Mouse (Mus musculus) C2C12 (cell line): ENCODE measurements around the gene Cpox. TPM values are rescaled to one million over a fixed set of nuclear protein-coding genes. Genes with fewer than 3 reads are reported as not detected.
A peak's percentile ranks its signal among the peaks of the same experiment; 100 is the strongest.

Experiments
- H3K27me3 ChIP-seq: one replicate; pipeline ENCODE4 v1.6.1; 2011; ENCODE audit not compliant: control insufficient read depth, insufficient read depth, insufficient read length
- H3K36me3 ChIP-seq: one replicate; pipeline ENCODE4 v1.6.1; 2011; ENCODE audit not compliant: control insufficient read depth, insufficient read depth
- H3K4me3 ChIP-seq: one replicate; pipeline ENCODE4 v1.5.1; 2011; ENCODE audit warnings: mild to moderate bottlenecking, control low read depth; ENCODE audit not compliant: poor library complexity, insufficient read depth, severe bottlenecking
- H3K79me2 ChIP-seq: one replicate; pipeline ENCODE4 v1.6.1; 2011; ENCODE audit not compliant: control insufficient read depth, insufficient read depth
- H3K79me3 ChIP-seq: one replicate; pipeline ENCODE4 v1.6.1; 2011; ENCODE audit warnings: low read depth, control low read depth
- H3ac ChIP-seq: one replicate; pipeline ENCODE3; 2011; ENCODE audit warnings: low read depth; ENCODE audit not compliant: control insufficient read depth, insufficient read length
- CEBPB ChIP-seq: IDR thresholded peaks from one replicate; pipeline ENCODE4 v1.6.1; 2011; ENCODE audit warnings: low read depth, mild to moderate bottlenecking, control low read depth, moderate library complexity
- CTCF ChIP-seq: IDR thresholded peaks from one replicate; pipeline ENCODE4 v1.5.1; 2011; ENCODE audit not compliant: control insufficient read depth, insufficient read depth, insufficient read length
- FOSL1 ChIP-seq: IDR thresholded peaks from one replicate; pipeline ENCODE4 v1.8.0; 2011; ENCODE audit warnings: mild to moderate bottlenecking, low read length; ENCODE audit not compliant: poor library complexity, insufficient read depth, severe bottlenecking
- MAX ChIP-seq: IDR thresholded peaks from one replicate; pipeline ENCODE4 v1.6.1; 2011; ENCODE audit warnings: mild to moderate bottlenecking, control low read depth
- MYOD1 ChIP-seq: IDR thresholded peaks from one replicate; pipeline ENCODE4 v1.6.1; 2011; ENCODE audit warnings: low read depth; ENCODE audit not compliant: control insufficient read depth, insufficient read length
- MYOG ChIP-seq: IDR thresholded peaks from one replicate; pipeline ENCODE4 v1.6.1; 2011; ENCODE audit not compliant: control insufficient read depth, insufficient read length; ENCODE audit errors: extremely low read depth
- USF1 ChIP-seq: IDR thresholded peaks from one replicate; pipeline ENCODE4 v1.6.1; 2011; ENCODE audit warnings: low read depth, mild to moderate bottlenecking, control low read depth, moderate library complexity
- polyA plus RNA-seq: library from polyadenylated mRNA; unstranded; fragments of >200 nt; fragmentation: generic; extraction: Trizol; gene quantifications from one replicate; pipeline ENCODE4 v1.2.1, GENCODE M21; 2012; ENCODE audit warnings: missing spikeins

The Cpox gene
- polyA plus RNA-seq, 1 experiment: 9.8 TPM

- TF ChIP-seq MYOD1: no peak
- TF ChIP-seq MYOG: no peak
- no peak for TF ChIP-seq USF1
- TF ChIP-seq CTCF: no peak
- TF ChIP-seq FOSL1: no peak
- TF ChIP-seq MAX: no peak
- no peak for TF ChIP-seq CEBPB
- no peaks in the 10 kb centered on the region for H3K36me3 ChIP-seq
- no peaks in the 10 kb centered on the region for H3K79me2 ChIP-seq
- H3ac ChIP-seq: no peak overlapping the region
- H3K4me3 ChIP-seq: no peak overlapping the region
- H3K27me3 ChIP-seq: no peaks in the 10 kb centered on the region
- H3K79me3 ChIP-seq: no peaks in the 10 kb centered on the region
These were observed 41.8 kb upstream of the Cpox start for GRCm38 (mm10) chr16:58628336-58628680.

- Histone ChIP-seq H3ac (no peak overlapping the region), H3K79me3 (no peaks in the 10 kb centered on the region), H3K36me3 (no peaks in the 10 kb centered on the region), H3K27me3 (peaks cover 2% of the 10 kb centered on the region), H3K79me2 (no peaks in the 10 kb centered on the region), H3K4me3 (no peak overlapping the region)
- TF ChIP-seq CTCF (no peak), USF1 (no peak), MYOG (no peak), MAX (no peak), CEBPB (no peak), MYOD1 (no peak), FOSL1 (no peak)
These were observed 41.1 kb upstream of the Cpox start for GRCm38 (mm10) chr16:58628968-58629367.

GRCm38 (mm10) chr16:58629736-58630135 is 40.4 kb upstream of the Cpox start:
- H3K79me2 ChIP-seq: no peaks in the 10 kb centered on the region
- peaks cover 9% of the 10 kb centered on the region for H3K27me3 ChIP-seq
- no peak overlapping the region for H3ac ChIP-seq
- TF ChIP-seq CTCF (no peak), FOSL1 (no peak), MAX (no peak), MYOD1 (no peak), USF1 (no peak), MYOG (no peak), CEBPB (no peak)
- H3K79me3 ChIP-seq: no peaks in the 10 kb centered on the region
- H3K4me3 ChIP-seq: no peak overlapping the region
- H3K36me3 ChIP-seq: no peaks in the 10 kb centered on the region

- no peaks in the 10 kb centered on the region for H3K79me2 ChIP-seq
- TF ChIP-seq MAX (no peak), USF1 (no peak), CTCF (no peak), MYOD1 (no peak)
- peaks cover 13% of the 10 kb centered on the region for H3K27me3 ChIP-seq
- no peaks in the 10 kb centered on the region for H3K79me3 ChIP-seq
- H3ac ChIP-seq: no peak overlapping the region
- H3K4me3 ChIP-seq: no peak overlapping the region
- H3K36me3 ChIP-seq: no peaks in the 10 kb centered on the region
These were observed 34.2 kb upstream of the Cpox start for GRCm38 (mm10) chr16:58635866-58636265.

DNA sequence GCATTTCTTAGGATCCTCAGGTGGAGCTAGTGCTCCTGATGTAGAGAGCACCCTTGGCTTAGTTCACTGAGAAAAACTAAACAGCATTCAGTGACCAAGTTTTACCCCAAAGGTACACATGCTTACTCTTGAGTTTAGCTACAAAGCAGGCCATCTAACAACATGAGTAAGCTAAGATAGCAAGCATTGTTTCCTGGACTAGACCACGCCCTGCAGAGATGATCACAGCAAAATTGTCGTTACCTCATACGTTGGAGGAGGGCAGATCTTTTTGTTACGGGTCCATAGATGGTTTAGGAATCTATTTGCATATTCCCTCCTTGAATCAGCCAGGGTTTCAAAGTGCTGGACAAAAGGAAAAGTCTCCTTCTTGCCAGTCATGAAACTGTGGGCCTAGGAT is 32.6 kb upstream of the Cpox start:
- Histone ChIP-seq H3ac (no peak overlapping the region), H3K79me3 (no peaks in the 10 kb centered on the region), H3K4me3 (no peak overlapping the region), H3K36me3 (no peaks in the 10 kb centered on the region), H3K27me3 (peaks cover 13% of the 10 kb centered on the region), H3K79me2 (no peaks in the 10 kb centered on the region)
- TF ChIP-seq FOSL1 (no peak), MYOD1 (no peak), MYOG (no peak), USF1 (no peak), CTCF (no peak)

DNA sequence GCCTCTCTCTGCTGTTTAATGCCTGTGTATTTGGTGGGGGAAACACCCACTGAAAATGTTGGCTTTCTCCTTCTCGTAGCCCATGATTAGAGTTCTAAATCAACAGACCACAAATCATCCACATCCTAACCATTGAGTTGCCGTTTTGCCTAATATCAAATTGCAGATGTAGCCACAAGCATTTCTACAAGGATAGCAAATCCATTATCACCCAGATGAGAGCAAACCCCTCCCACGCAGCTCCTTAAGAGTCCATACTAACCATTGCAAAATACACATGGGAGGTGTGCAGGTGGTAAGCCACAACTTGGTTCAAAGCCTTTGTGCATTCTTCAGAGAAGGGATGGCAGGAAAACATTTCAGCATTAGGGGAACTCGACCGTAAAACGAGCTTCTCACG is 32.1 kb upstream of the Cpox start:
- Histone ChIP-seq H3K36me3 (no peaks in the 10 kb centered on the region), H3K79me3 (no peaks in the 10 kb centered on the region), H3K27me3 (peaks cover 13% of the 10 kb centered on the region), H3K4me3 (no peak overlapping the region), H3K79me2 (no peaks in the 10 kb centered on the region), H3ac (no peak overlapping the region)
- TF ChIP-seq FOSL1: no peak
- TF ChIP-seq CEBPB: peak; percentile 29
- no peak for TF ChIP-seq USF1
- TF ChIP-seq MYOG: no peak
